Mouse (Mus musculus): ENCODE measurements around the gene Prelid1. TPM values are rescaled to one million over a fixed set of nuclear protein-coding genes. Genes with fewer than 3 reads are reported as not detected.

Prelid1 gene
- polyA plus RNA-seq (2012; rRNA removed; ENCODE audit: low replicate concordance): 816 and 1,080 TPM in 2 replicates

DNA sequence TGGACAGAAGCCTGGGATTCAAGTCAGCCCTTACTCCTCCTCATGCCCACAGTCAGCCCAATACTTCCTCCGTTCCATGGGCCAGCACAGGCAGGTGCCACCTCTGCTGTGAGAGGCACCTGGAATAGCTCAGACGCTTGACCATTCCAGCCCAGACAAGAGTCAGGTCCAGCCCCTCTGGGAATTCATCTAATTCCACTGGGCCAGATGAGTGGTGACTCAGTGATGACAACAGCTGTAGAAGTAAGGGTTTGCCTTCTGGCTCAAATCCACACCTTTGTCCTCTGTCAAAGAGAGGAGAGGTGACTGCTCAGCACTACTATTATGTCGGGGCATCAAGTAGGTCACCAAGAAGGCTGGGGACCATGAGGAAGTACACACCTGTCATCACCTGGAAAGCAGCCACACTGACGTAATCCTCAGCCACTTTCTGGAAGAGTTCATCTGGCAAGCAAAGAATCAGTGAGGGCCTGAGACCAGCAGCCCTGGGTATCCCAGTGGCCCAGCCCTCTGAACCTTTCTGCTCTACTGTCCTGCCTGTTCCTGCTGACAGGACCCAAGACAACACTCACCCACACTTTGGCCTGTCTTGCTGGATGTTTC lies at the start of gene Prelid1:
TSS of gene Prelid1 (plus strand) at position 570 of the 603 bp plus-strand sequence.

DNA sequence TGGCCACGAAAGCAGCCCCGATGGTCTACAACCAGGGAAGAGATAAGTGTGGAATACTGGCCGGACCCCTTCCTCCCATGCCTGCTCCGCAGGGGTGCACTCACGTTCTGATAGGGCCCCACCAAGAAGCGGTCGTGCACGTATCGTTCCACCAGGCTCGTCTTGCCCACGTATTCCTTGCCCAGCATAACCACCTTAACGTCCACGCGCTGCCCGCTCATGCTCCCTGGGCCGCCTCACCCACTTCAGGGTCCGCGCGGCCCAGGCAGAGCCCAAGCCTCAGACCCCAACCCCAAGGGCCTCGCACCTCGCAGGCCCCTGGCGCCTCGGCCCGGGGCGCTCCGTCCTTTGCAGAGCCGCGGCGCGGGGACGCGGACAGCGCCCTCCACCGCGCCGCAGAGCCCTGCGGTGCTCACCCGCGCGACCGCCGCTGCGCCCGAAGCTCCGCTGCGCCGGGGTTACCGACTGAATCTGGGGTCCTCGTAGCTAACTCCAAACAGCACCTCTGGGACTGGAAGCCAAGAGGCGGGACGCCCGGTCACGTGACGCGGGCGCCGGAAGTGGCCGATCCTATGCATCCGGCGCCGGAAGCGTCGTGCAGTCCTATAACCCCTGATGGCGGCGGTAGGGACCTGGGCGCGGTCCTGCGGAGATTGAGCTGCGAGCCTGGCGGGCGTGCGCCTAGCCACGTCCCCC lies 1.3 kb downstream of the Prelid1 start, which contains the start of gene Rab24:
TSS of gene Rab24 (minus strand) at position 513 of the 696 bp plus-strand sequence.

DNA sequence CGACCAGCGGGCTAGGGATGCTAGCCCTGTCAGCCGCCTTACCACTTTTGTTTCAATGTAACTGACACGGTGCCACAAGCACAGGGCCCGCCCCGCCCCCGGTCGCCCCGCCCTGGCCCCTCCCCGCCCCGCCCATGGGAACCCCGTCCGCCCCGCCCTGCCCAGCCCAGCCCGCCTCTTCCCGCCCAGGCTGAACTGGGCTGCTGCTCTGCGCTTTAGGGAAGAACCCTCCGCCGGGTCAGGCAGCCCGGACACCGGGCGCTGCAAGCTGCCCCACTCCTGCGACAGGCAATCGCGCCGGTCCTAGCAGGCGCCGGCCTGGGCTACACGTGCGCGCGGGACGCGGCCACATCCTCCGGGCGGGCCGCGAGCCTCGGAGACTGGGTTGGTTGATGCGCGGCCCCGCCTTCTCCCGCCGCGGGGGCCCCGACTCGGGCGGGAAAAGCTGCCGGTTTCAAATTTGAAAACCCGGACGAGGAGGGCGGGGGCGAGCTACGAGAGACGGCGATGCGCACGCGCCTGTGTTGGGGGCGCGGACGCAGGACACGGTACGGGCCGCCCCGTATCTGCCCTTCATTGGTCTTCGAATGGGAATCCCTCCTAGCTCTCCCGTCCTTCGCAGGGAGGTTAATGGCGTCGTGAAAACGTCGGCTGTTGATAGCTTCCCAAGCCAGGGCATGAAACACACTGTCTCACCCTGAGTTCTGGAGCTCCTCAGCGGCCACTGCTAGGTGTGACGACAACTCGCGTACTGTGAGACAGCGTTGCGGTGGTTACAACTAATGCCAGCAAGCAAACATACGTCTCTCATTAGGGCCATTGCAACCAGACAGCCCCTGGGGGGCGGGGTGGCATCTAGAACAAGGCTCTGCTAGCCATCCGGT lies 9.6 kb downstream of the Prelid1 start, which contains the start of gene Mxd3:
TSS of gene Mxd3 (minus strand) at position 141 of the 884 bp plus-strand sequence.

DNA sequence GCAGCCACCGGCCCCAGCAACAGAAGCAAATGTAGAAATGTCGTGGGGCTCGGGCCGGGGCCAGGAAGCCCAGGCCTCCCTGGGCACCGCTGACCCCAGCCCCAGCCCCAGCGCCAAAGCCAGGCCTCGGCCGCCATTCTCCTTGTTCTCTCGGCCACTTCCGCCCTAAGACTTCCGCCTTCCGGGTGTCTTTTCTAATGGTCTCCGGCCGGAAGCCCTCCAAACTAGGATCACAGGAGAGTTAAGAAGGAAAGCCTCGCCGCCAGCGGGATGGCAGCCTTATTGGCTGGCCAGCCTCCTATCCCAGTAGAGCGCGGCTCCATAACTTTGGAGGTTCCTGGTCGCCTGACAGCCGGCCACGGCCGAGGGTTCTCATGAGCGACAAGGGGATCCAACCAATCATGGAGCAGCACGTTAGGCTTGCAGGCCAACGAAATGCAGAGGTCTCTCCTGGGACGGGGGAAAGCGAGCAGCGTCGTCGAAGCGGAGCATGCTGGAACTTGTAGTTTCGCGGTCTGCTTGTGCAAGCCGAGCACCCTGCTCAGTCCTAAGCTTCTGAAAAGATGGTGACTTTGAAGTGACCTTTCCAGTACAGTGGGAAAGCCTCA lies 42.3 kb downstream of the Prelid1 start, which contains the start of gene Lman2:
TSS of gene Lman2 (minus strand) at position 331 of the 608 bp plus-strand sequence.

DNA sequence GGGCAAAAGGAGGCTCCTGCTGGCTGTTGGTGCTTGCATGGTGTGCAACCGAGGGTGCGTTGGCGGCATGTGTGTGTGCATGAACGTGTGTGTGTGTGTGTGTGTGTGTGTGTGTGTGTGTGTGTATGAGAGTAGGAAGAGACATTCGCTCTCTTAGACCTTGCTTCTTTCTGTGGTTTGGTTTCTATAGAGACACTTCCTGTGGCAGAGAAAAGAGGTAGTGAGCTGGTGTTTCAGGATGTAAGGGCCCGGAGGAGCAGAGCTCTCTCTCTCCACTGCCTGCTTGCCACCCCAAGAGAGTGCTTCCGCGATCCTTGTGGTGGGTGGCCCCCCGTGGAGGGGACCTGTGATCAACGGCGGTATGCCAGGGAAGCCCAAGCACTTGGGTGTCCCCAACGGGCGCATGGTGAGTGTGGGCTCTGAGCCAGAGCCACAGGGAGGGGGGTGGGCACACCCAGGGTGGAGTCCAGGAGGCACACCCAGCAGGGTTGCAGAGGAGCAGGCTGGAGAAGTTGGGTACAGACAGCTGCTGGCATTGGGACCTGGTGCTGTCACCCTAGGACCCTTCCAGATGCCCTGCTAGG lies 49.3 kb downstream of the Prelid1 start, which contains the start of gene Rgs14:
TSS of gene Rgs14 (plus strand) at position 202 of the 584 bp plus-strand sequence.

Other genes with a start within 250 kb of the Prelid1 start
- gene Uimc1, start 220.2 kb upstream of the Prelid1 start, polyA plus RNA-seq (2012; rRNA removed; ENCODE audit: low replicate concordance): 0.66 and 0.83 TPM in 2 replicates
- gene Zfp346, start 215.2 kb upstream of the Prelid1 start, polyA plus RNA-seq (2012; rRNA removed; ENCODE audit: low replicate concordance): 4.3 and 4.4 TPM in 2 replicates
- gene Gm17617, start 187.0 kb upstream of the Prelid1 start, polyA plus RNA-seq (2012; rRNA removed; ENCODE audit: low replicate concordance): not detected in 2 replicates
- 2.2 and 5.2 TPM in 2 replicates for gene Fgfr4, start 167.9 kb upstream of the Prelid1 start, polyA plus RNA-seq (2012; rRNA removed; ENCODE audit: low replicate concordance)
- 7.6 and 9.0 TPM in 2 replicates for gene Nsd1, start 110.7 kb upstream of the Prelid1 start, polyA plus RNA-seq (2012; rRNA removed; ENCODE audit: low replicate concordance)
- gene Rab24, start 1.4 kb downstream of the Prelid1 start, polyA plus RNA-seq (2012; rRNA removed; ENCODE audit: low replicate concordance): 50.4 and 109 TPM in 2 replicates
- 6.6 and 8.8 TPM in 2 replicates for gene Mxd3, start 9.3 kb downstream of the Prelid1 start, polyA plus RNA-seq (2012; rRNA removed; ENCODE audit: low replicate concordance)
- 79.1 and 91.4 TPM in 2 replicates for gene Lman2, start 42.3 kb downstream of the Prelid1 start, polyA plus RNA-seq (2012; rRNA removed; ENCODE audit: low replicate concordance)
- gene Rgs14, start 49.2 kb downstream of the Prelid1 start, polyA plus RNA-seq (2012; rRNA removed; ENCODE audit: low replicate concordance): 5.0 and 14.5 TPM in 2 replicates
- gene Slc34a1, start 77.7 kb downstream of the Prelid1 start, polyA plus RNA-seq (2012; rRNA removed; ENCODE audit: low replicate concordance): 0.12 and 0.28 TPM in 2 replicates
- not detected in 2 replicates for gene Pfn3, start 94.7 kb downstream of the Prelid1 start, polyA plus RNA-seq (2012; rRNA removed; ENCODE audit: low replicate concordance)
- 0.13 and 0.63 TPM in 2 replicates for gene F12, start 106.3 kb downstream of the Prelid1 start, polyA plus RNA-seq (2012; rRNA removed; ENCODE audit: low replicate concordance)
- gene Grk6, start 124.6 kb downstream of the Prelid1 start, polyA plus RNA-seq (2012; rRNA removed; ENCODE audit: low replicate concordance): 25.7 and 27.4 TPM in 2 replicates
- gene Prr7, start 143.8 kb downstream of the Prelid1 start, polyA plus RNA-seq (2012; rRNA removed; ENCODE audit: low replicate concordance): 5.1 and 13.9 TPM in 2 replicates
- gene Dbn1, start 167.6 kb downstream of the Prelid1 start, polyA plus RNA-seq (2012; rRNA removed; ENCODE audit: low replicate concordance): 10.7 and 14.9 TPM in 2 replicates
- 54.3 and 103 TPM in 2 replicates for gene Pdlim7, start 193.2 kb downstream of the Prelid1 start, polyA plus RNA-seq (2012; rRNA removed; ENCODE audit: low replicate concordance)
- 11.7 and 26.9 TPM in 2 replicates for gene Dok3, start 208.8 kb downstream of the Prelid1 start, polyA plus RNA-seq (2012; rRNA removed; ENCODE audit: low replicate concordance)
- gene Ddx41, start 216.2 kb downstream of the Prelid1 start, polyA plus RNA-seq (2012; rRNA removed; ENCODE audit: low replicate concordance): 36.9 and 37.2 TPM in 2 replicates